Mouse (Mus musculus) forebrain, embryonic 10.5 days (tissue): Measurements from ENCODE around the gene H2-Q7. TPM values are rescaled to one million over a fixed set of nuclear protein-coding genes. Genes with fewer than 3 reads are reported as not detected.
"Not testable (repeated sequence)": the region's sequence is repeated elsewhere in the genome, so short reads cannot be mapped to it uniquely, and the experiment has no call there.

Experiments used
- DNase-seq: peaks from one replicate; pipeline ENCODE4 v3.0.0-alpha.2; 2017; ENCODE audit warnings: low spot score; ENCODE audit errors: extremely low spot score
- H3K27ac ChIP-seq: fragments of 300-500 bp; sonication (generic); 2 replicates; pipeline ENCODE4 v1.5.1; 2016; ENCODE audit warnings: mild to moderate bottlenecking
- H3K27me3 ChIP-seq: fragments of 300-500 bp; sonication (generic); 2 replicates; pipeline ENCODE4 v1.6.1; 2016; ENCODE audit warnings: mild to moderate bottlenecking; ENCODE audit not compliant: poor library complexity, severe bottlenecking
- H3K36me3 ChIP-seq: fragments of 300-500 bp; sonication (generic); replicated peaks from 2 replicates; pipeline ENCODE4 v1.6.1; 2016; ENCODE audit warnings: mild to moderate bottlenecking, moderate library complexity
- H3K4me1 ChIP-seq: fragments of 300-500 bp; sonication (generic); 2 replicates; pipeline ENCODE4 v1.6.1; 2016
- H3K4me3 ChIP-seq: fragments of 300-500 bp; sonication (generic); 2 replicates; pipeline ENCODE4 v1.5.1; 2016; ENCODE audit warnings: mild to moderate bottlenecking, moderate library complexity
- H3K9me3 ChIP-seq: fragments of 300-500 bp; sonication (generic); 2 replicates; pipeline ENCODE4 v1.6.1; 2016; ENCODE audit warnings: mild to moderate bottlenecking, moderate library complexity
- whole genome bisulfite sequencing: fragments of 180-500 bp; shearing (Covaris S2); methylation state at CpG from one replicate; pipeline ENCODE4 v1.1.7; 2016; 5-methylcytosine and 5-hydroxymethylcytosine counted together
- polyA plus RNA-seq: library from polyadenylated mRNA; unstranded; fragments of >200 nt; fragmentation: Nextera tagmentation; extraction: Ambion mirVana; gene quantifications from 2 replicates; pipeline ENCODE4 v1.2.1, GENCODE M21; 2016

Gene H2-Q7
- polyA plus RNA-seq, 1 experiment from 2014 or later, result 18.5 TPM

DNA sequence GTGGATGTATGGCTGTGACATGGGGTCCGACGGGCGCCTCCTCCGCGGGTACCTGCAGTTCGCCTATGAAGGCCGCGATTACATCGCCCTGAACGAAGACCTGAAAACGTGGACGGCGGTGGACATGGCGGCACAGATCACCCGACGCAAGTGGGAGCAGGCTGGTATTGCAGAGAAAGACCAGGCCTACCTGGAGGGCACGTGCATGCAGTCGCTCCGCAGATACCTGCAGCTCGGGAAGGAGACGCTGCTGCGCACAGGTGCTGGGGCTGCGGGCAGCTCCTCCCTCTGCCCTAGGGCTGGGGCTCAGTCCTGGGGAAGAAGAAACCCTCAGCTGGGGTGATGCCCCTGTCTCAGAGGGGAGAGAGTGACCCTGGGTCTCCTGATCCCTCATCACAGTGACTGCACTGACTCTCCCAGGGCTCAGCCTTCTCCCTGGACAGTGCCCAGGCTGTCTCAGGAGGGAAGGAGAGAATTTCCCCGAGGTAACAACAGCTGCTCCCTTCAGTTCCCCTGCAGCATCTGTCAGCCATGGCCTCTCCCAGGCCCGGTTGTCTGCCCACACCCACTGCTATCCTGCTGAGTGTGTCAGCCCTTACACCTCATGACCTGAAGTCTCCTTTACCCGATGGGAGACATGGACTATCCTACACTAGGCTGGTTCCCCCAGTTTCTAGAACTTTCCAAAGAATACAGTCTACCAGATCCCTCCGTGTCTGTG, 1.1 kb downstream of the H2-Q7 start:
- peaks cover 15% of the 10 kb centered on the region for H3K4me1 ChIP-seq
- not testable (repeated sequence) for H3K36me3 ChIP-seq, H3K9me3 ChIP-seq, H3K27ac ChIP-seq
- peak overlapping the region; percentile 61 for H3K4me3 ChIP-seq
- peak; percentile 24 for DNase-seq
- WGBS, result 45% methylated on average over 27 of the region's 27 CpGs
- peaks cover 35% of the 10 kb centered on the region for H3K27me3 ChIP-seq

- H3K4me1 ChIP-seq, result peaks cover 15% of the 10 kb centered on the region
- peak; percentile 12 for DNase-seq
- H3K27ac ChIP-seq, H3K4me3 ChIP-seq, H3K9me3 ChIP-seq, H3K36me3 ChIP-seq: not testable (repeated sequence)
- 84% methylated on average over 2 of the region's 2 CpGs for WGBS
- peaks cover 27% of the 10 kb centered on the region for H3K27me3 ChIP-seq
These were observed 3.4 kb downstream of the H2-Q7 start for GRCm38 (mm10) chr17:35442376-35442775.

DNA sequence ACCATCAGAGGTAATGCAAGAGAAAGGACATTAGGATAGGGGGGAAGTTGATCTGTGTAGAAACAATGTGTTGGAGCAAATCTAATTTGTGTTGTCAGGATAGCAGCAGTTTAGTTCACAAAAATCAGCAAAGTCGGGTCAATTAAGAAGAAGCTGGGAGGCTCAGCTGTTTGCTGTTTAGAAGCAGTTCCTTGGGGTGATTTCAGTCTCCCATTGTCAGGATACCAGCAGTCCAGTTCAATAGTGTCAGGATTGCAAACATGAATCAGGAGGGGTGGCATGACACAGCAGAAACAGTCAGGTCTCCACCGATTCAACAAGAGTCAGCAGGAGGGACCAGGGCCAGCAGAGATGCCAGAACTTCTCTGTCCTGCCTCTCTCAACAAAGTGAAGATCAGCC, 5.6 kb downstream of the H2-Q7 start:
- not testable (repeated sequence) for DNase-seq, H3K36me3 ChIP-seq, H3K4me1 ChIP-seq, H3K4me3 ChIP-seq, H3K27ac ChIP-seq, H3K9me3 ChIP-seq, H3K27me3 ChIP-seq
- WGBS, result 81% methylated on average over 2 of the region's 2 CpGs

- H3K4me1 ChIP-seq, H3K9me3 ChIP-seq, H3K27ac ChIP-seq, DNase-seq, H3K4me3 ChIP-seq, H3K36me3 ChIP-seq, H3K27me3 ChIP-seq: not testable (repeated sequence)
- WGBS, result no CpG with 5 or more reads among the region's 1 CpGs
These were observed 19.3 kb downstream of the H2-Q7 start for GRCm38 (mm10) chr17:35458247-35458646.

GRCm38 (mm10) chr17:35460513-35461341, 21.8 kb downstream of the H2-Q7 start:
- H3K4me3 ChIP-seq, H3K4me1 ChIP-seq, H3K27me3 ChIP-seq, H3K36me3 ChIP-seq, H3K27ac ChIP-seq, DNase-seq, H3K9me3 ChIP-seq: not testable (repeated sequence)
- 60% methylated on average over 1 of the region's 9 CpGs for WGBS

- DNase-seq, result peak; percentile 58
- peaks cover 11% of the 10 kb centered on the region for H3K4me1 ChIP-seq
- H3K36me3 ChIP-seq, H3K4me3 ChIP-seq, H3K9me3 ChIP-seq, H3K27ac ChIP-seq: not testable (repeated sequence)
- peaks cover 24% of the 10 kb centered on the region for H3K27me3 ChIP-seq
- WGBS, result 8% methylated on average over 8 of the region's 8 CpGs
These were observed 26.7 kb downstream of the H2-Q7 start for GRCm38 (mm10) chr17:35465651-35466050.

- not testable (repeated sequence) for DNase-seq, H3K9me3 ChIP-seq, H3K4me3 ChIP-seq, H3K36me3 ChIP-seq, H3K27ac ChIP-seq
- WGBS, result 71% methylated on average over 3 of the region's 3 CpGs
- H3K4me1 ChIP-seq, result peaks cover 13% of the 10 kb centered on the region
- peaks cover 51% of the 10 kb centered on the region for H3K27me3 ChIP-seq
These were observed 30.0 kb downstream of the H2-Q7 start for GRCm38 (mm10) chr17:35468936-35469335.

DNA sequence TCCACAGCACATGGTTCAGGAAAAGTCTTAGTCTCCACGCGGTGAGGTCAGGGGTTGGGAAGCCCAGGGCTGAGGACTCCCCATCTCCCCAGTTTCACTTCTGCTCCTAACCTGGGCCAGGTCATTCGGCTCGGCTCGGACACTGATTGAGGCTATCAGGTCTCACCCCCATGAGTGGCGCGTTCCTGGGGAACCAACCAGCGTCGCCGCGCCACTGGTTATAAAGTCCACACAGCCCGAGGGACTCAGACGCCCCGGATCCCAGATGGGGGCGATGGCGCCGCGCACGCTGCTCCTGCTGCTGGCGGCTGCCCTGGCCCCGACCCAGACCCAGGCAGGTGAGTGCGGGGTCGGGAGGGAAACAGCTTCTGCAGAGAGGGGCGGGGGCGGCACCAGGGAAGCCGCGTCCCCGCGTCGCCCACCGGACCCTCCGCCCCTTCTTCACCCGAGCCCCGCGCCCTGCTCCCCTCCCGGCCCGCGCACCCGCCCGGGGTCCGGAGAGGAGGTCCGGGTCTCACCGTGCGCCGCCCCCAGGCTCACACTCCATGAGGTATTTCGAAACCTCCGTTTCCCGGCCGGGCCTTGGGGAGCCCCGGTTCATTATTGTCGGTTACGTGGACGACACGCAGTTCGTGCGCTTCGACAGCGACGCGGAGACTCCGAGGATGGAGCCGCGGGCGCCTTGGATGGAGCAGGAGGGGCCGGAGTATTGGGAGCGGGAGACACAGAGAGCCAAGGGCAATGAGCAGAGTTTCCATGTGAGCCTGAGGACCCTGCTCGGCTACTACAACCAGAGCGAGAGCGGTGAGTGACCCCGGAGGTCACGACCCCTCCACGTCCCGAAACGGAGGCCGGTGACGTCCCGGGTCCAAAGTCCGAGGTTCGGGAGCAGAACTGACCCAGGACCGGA, 31.1 kb downstream of the H2-Q7 start, which contains the start of gene H2-Q10:
Gene H2-Q10, plus strand, starts transcription at position 248 of the 910 bp plus-strand sequence.
- 2% methylated on average over 71 of the region's 80 CpGs for WGBS
- Histone ChIP-seq H3K27me3 (peaks cover 54% of the 10 kb centered on the region), H3K4me1 (peaks cover 13% of the 10 kb centered on the region), H3K9me3 (no peaks in the 10 kb centered on the region), H3K4me3 (peak within 1 kb of the TSS; percentile 56), H3K36me3 (no peaks in the 10 kb centered on the region), H3K27ac (0 out of 2 replicates have a peak within 1 kb of the TSS, but pooled peaks have one; percentile 8)
- DNase-seq, result peak; percentile 19

- H3K36me3 ChIP-seq, result no peaks in the 10 kb centered on the region
- H3K4me1 ChIP-seq, result peaks cover 4% of the 10 kb centered on the region
- no peak overlapping the region for H3K4me3 ChIP-seq
- no peaks in the 10 kb centered on the region for H3K9me3 ChIP-seq
- DNase-seq, result peak; percentile 45
- H3K27ac ChIP-seq, result no peak overlapping the region
- no peaks in the 10 kb centered on the region for H3K27me3 ChIP-seq
- WGBS, result 3% methylated on average over 9 of the region's 9 CpGs
These were observed 45.1 kb downstream of the H2-Q7 start for GRCm38 (mm10) chr17:35484066-35484465.

- Histone ChIP-seq H3K4me1 (peaks cover 10% of the 10 kb centered on the region), H3K4me3 (no peak overlapping the region), H3K27ac (no peak overlapping the region; the same call in 1 of the 2 replicates), H3K9me3 (no peaks in the 10 kb centered on the region), H3K27me3 (no peaks in the 10 kb centered on the region), H3K36me3 (no peaks in the 10 kb centered on the region)
- WGBS, result 47% methylated on average over 4 of the region's 4 CpGs
- no peak for DNase-seq
These were observed 46.7 kb downstream of the H2-Q7 start for GRCm38 (mm10) chr17:35485702-35486101.

- DNase-seq, result no peak
- WGBS, result 75% methylated on average over 10 of the region's 10 CpGs
These were observed 47.8 kb downstream of the H2-Q7 start for GRCm38 (mm10) chr17:35486726-35487125.

GRCm38 (mm10) chr17:35488041-35488440, 49.1 kb downstream of the H2-Q7 start:
- Histone ChIP-seq H3K27me3 (no peaks in the 10 kb centered on the region), H3K4me3 (no peak overlapping the region), H3K36me3 (no peaks in the 10 kb centered on the region), H3K9me3 (no peaks in the 10 kb centered on the region), H3K4me1 (peaks cover 10% of the 10 kb centered on the region), H3K27ac (no peak overlapping the region)
- no peak for DNase-seq
- 93% methylated on average over 2 of the region's 2 CpGs for WGBS

More at GRCm38 (mm10) chr17:35486726-35487125, 47.8 kb downstream of the H2-Q7 start:
- Histone ChIP-seq H3K4me1 (peaks cover 10% of the 10 kb centered on the region), H3K27me3 (no peaks in the 10 kb centered on the region), H3K4me3 (no peak overlapping the region), H3K27ac (no peak overlapping the region), H3K9me3 (no peaks in the 10 kb centered on the region), H3K36me3 (no peaks in the 10 kb centered on the region)
